Mouse (Mus musculus) brain, embryonic 14.5 days (tissue): ENCODE results near the gene Zbtb39.

Experiments
- CTCF ChIP-seq: fragments of 200-500 bp; IDR thresholded peaks from 2 replicates; pipeline ENCODE4 v1.5.1; 2012; ENCODE audit warnings: inconsistent platforms, mild to moderate bottlenecking, moderate library complexity, borderline replicate concordance; ENCODE audit not compliant: insufficient read depth, insufficient read length; ENCODE audit errors: extremely low read depth
- POLR2A ChIP-seq: fragments of 200-500 bp; IDR thresholded peaks from 2 replicates; pipeline ENCODE4 v1.6.1; 2012; ENCODE audit warnings: mild to moderate bottlenecking, inconsistent platforms, borderline replicate concordance; ENCODE audit not compliant: poor library complexity, insufficient read depth, insufficient read length, severe bottlenecking; ENCODE audit errors: extremely low read depth

DNA sequence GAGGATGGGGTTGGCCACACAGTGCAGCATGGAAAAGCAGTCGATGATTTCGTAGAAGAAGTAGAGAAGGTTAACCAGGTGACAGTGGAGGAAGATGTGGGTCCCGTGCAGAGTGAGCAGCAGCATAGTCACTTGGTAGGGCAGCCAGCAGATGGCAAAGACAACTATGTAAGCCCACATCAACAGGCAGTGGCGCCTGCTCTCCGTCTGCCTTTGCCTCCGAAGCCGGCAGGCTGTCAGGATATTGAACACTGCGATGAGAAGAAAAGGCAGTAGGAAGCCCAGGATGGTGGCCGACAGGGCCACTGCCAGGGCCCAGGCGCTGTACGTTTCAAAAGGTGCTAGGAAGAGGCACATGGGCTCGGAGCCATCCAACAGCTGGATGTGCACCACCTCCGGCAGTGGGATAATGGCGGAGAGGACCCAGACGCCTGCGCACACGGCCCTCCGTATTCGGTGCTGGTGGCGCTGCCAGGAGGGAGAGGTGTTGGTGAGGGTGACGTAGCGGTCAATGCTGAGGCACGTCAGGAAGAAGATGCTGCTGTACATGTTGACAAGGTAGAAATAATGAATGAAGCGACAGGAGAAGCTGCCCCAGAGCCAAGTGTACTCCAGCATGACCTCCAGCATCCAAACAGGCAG lies 10.9 kb downstream of the Zbtb39 start:
- TF ChIP-seq POLR2A (no peak), CTCF (no peak)
